Mouse (Mus musculus): Measurements from ENCODE around the gene Mboat2. TPM values are rescaled to one million over a fixed set of nuclear protein-coding genes. Genes with fewer than 3 reads are reported as not detected.

The Mboat2 gene
- polyA plus RNA-seq, 1 experiment = 1.7 TPM

GRCm38 (mm10) chr12:24973586-24973985 lies 142.9 kb downstream of the Mboat2 start:
- TF ChIP-seq GATA1 (IDR thresholded peaks at IDR 0.05; ENCODE audit: low read length) = no peak

GRCm38 (mm10) chr12:24974446-24975114 lies 143.9 kb downstream of the Mboat2 start, which contains the start of gene Kidins220:
Gene Kidins220 (plus strand): TSS chr12:24974925.
- TF ChIP-seq GATA1 (IDR thresholded peaks at IDR 0.05; ENCODE audit: low read length) = no peak

- no peak for TF ChIP-seq GATA1 (IDR thresholded peaks at IDR 0.05; ENCODE audit: low read length)
Measured at GRCm38 (mm10) chr12:24975115-24975733, 144.5 kb downstream of the Mboat2 start.

GRCm38 (mm10) chr12:24985226-24985625 lies 154.5 kb downstream of the Mboat2 start:
- no peak for TF ChIP-seq GATA1 (IDR thresholded peaks at IDR 0.05; ENCODE audit: low read length)

GRCm38 (mm10) chr12:24995350-24995749 lies 164.7 kb downstream of the Mboat2 start:
- TF ChIP-seq GATA1 (IDR thresholded peaks at IDR 0.05; ENCODE audit: low read length) = no peak

GRCm38 (mm10) chr12:25005350-25005749 lies 174.7 kb downstream of the Mboat2 start:
- no peak for TF ChIP-seq GATA1 (IDR thresholded peaks at IDR 0.05; ENCODE audit: low read length)

GRCm38 (mm10) chr12:25009957-25010356 lies 179.3 kb downstream of the Mboat2 start:
- TF ChIP-seq GATA1 (IDR thresholded peaks at IDR 0.05; ENCODE audit: low read length) = no peak

- no peak for TF ChIP-seq GATA1 (IDR thresholded peaks at IDR 0.05; ENCODE audit: low read length)
Measured at GRCm38 (mm10) chr12:25010416-25010815, 179.7 kb downstream of the Mboat2 start.

- TF ChIP-seq GATA1 (IDR thresholded peaks at IDR 0.05; ENCODE audit: low read length) = no peak
Measured at GRCm38 (mm10) chr12:25011733-25012367, 181.2 kb downstream of the Mboat2 start.

GRCm38 (mm10) chr12:25012555-25013540 lies 182.2 kb downstream of the Mboat2 start:
- TF ChIP-seq GATA1 (IDR thresholded peaks at IDR 0.05; ENCODE audit: low read length) = no peak

Other genes starting within 250 kb of the Mboat2 start
- gene Klf11, start 179.6 kb upstream of the Mboat2 start, polyA plus RNA-seq (2012) = 7.6 and 8.4 TPM in 2 replicates
- not detected in 2 replicates for gene Cys1, start 149.1 kb upstream of the Mboat2 start, polyA plus RNA-seq (2012)
- 319 and 370 TPM in 2 replicates for gene Rrm2, start 122.6 kb upstream of the Mboat2 start, polyA plus RNA-seq (2012)
- gene Kidins220, start 144.0 kb downstream of the Mboat2 start, polyA plus RNA-seq (2012) = 35.9 and 51.2 TPM in 2 replicates

Measured in G1E-ER4 (cell line).